Mouse (Mus musculus) Patski (cell line): ENCODE results near the gene Polr2l. TPM values are rescaled to one million over a fixed set of nuclear protein-coding genes. Genes with fewer than 3 reads are reported as not detected.

Experiments used
- ATAC-seq: fragments of 100-300 bp; one replicate; pipeline ENCODE4 v1.8.0; 2021
- CTCF ChIA-PET: fragments of 350-600 bp; sonication (Branson Sonifier 250); formaldehyde crosslinking; loops from one replicate; lab custom pipeline; 2022; ENCODE audit warnings: inconsistent platforms; lab: Charles Lee
- POLR2A ChIA-PET: fragments of 350-600 bp; sonication (Branson Sonifier 250); formaldehyde crosslinking; loops from one replicate; lab custom pipeline; 2022; ENCODE audit warnings: antibody characterized with exemption, inconsistent platforms; lab: Charles Lee
- DNase-seq: peaks from one replicate; pipeline ENCODE4 v3.0.0-alpha.2; 2011; ENCODE audit warnings: low read depth, low spot score
- H3K27me3 ChIP-seq: fragments of 371-371 bp; one replicate; pipeline ENCODE4 v1.5.1; 2021
- CTCF ChIP-seq: fragments of 100-300 bp; IDR thresholded peaks from one replicate; pipeline ENCODE4 v1.5.1; 2021
- in situ Hi-C: fragments of 300-500 bp; cut with MboI; formaldehyde crosslinking; loops from 3 replicates; pipeline ENCODE4 v1.11.1; 2018; ENCODE audit warnings: low pct_unique_long_range_greater_than_20kb, mixed read lengths
- polyA plus RNA-seq: library from polyadenylated mRNA; unstranded; gene quantifications from one replicate; pipeline ENCODE4 v1.2.3, GENCODE M21; 2021

The Polr2l gene
- polyA plus RNA-seq, 1 experiment from 2014 or later = 55.2 TPM

DNA sequence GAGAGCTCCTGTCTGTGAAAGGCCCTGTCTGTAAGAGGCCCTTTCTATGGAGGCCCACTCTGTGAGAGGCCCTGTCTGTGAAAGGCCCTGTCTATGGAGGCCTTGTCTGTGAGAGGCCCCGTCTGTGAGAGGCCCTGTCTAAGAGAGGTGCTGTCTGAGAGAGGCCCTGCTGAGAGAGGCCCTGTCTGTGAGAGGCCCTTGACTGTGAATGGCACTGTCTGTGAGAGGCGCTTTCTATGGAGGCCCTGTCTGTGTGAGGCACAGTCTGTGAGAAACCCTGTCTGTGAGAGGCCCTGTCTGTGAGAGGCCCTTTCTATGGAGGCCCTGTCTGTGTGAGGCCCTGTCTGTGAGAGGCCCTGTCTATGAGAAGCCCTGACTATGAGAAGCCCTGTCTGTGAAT is 31.3 kb upstream of the Polr2l start:
- DNase-seq (no peak), ATAC-seq (no peak)
- no peaks in the 10 kb centered on the region for H3K27me3 ChIP-seq
- POLR2A ChIA-PET = no interaction called here
- in situ Hi-C loops = no loop called here
- CTCF ChIA-PET = no interaction called here
- TF ChIP-seq CTCF = no peak

DNA sequence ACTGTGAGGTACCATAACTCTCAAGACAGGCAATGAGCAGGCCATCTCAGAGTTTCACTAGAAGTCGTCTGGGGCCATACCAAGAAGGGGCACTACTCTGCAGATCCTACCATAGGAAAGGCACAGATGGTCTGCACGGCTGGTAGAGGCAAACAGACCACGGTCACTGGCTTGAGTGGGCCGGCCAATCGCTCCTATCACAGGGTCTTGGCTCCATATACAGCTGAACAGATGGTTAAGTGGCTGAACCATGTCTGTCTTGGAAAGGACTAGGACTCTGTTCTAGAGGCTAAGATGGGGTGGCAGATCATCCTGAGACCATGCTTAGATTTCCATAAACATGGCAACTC is 27.6 kb upstream of the Polr2l start:
- POLR2A ChIA-PET = no interaction called here
- no peaks in the 10 kb centered on the region for H3K27me3 ChIP-seq
- CTCF ChIA-PET = interaction anchor here (1.0 to 1.8 kb wide), 4 partner anchors 11 to 168 kb away, joined by 3 read pairs; no protein-coding TSS in a partner anchor
- DNase-seq = no peak
- in situ Hi-C loops = no loop called here
- no peak for TF ChIP-seq CTCF
- ATAC-seq = no peak

DNA sequence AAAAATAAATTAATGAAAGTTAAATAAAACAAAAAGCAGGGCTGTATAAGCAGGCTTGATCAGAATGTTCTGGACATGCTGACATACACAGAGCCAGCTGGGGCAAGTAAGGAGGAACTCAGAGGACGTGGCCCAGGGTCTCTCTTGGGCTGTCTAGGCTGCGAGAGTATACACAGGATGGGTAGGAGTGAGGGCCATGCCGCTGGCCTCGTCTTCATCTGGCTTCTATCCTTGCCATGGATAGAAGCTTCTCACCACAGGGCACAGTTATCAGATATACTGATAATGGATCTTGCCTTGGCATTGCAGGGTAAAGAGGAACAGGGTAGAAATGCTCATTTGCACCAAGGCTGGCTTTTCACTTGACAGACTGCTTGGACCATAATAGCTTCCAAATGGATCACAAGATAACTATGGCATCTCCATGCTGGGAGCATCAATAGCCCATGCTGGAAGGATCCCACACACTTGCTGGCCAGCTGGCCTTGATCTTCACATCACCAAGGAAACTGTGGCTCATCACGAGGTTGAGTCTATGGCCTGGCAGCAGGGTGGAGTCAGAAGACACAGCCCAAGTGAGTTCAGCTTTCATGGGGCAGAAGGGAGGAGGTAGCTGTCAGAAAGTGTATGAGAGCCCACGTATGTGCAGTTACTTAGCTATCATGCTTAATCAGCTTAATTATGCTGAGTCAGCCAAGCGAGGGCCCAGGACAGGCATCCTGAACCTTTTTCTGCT is 27.1 kb upstream of the Polr2l start:
- H3K27me3 ChIP-seq = no peaks in the 10 kb centered on the region
- no peak for TF ChIP-seq CTCF
- in situ Hi-C loops = no loop called here
- ChIA-PET POLR2A (no interaction called here), CTCF (interaction anchor here (1.0 to 1.2 kb wide), 3 partner anchors 11 to 21 kb away, joined by 3 read pairs; no protein-coding TSS in a partner anchor)
- DNase-seq = no peak
- ATAC-seq = no peak

DNA sequence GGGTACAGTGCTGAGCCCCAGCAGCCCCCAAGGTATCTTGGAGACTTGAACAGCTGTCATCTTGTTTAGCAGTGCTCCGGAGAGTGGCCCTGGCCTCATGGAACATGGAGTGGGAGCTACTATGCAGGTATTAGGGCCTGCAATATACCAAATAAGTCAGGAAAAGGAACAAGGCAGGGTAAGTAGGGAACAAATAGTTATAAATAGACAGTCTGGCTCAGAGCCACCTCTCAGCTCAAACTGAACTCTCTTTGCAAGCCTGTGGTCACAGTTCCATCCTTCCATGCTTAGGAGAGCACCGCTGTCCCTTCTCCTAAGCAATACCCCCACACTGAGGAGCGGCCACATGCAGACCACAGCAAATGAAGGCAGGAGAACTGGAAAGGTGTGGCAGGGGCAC is 22.7 kb upstream of the Polr2l start:
- ATAC-seq = no peak
- no peak for DNase-seq
- in situ Hi-C loops = no loop called here

DNA sequence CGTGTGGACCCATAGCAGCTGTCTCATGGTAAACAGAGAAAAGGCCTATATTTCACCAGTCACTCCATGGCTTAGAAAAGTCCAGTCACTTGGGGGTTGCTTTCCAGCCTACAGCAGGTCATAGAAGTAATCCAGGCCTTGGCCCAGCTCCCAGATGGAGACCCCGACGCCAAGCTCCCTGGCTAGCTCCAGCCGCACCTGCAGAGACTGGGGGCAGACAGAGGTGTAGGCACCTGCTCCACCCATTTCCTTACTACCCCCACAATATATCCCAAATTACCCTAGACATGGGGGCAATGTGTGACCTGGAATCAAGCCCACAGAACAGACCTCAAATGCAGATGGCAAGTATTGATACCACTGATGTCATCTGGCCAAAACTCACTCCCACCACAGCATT is 21.0 kb upstream of the Polr2l start:
- CTCF ChIA-PET = interaction anchor here (1.3 kb wide), 1 partner anchor 30 kb away, joined by 4 read pairs; no protein-coding TSS in a partner anchor
- in situ Hi-C loops = no loop called here
- H3K27me3 ChIP-seq = no peaks in the 10 kb centered on the region

More for the DNA sequence above, 22.7 kb upstream of the Polr2l start:
- ChIA-PET CTCF (interaction anchor here (1.1 kb wide), 1 partner anchor 17 kb away, joined by 3 read pairs; no protein-coding TSS in a partner anchor), POLR2A (no interaction called here)
- H3K27me3 ChIP-seq = no peaks in the 10 kb centered on the region
- TF ChIP-seq CTCF = no peak

DNA sequence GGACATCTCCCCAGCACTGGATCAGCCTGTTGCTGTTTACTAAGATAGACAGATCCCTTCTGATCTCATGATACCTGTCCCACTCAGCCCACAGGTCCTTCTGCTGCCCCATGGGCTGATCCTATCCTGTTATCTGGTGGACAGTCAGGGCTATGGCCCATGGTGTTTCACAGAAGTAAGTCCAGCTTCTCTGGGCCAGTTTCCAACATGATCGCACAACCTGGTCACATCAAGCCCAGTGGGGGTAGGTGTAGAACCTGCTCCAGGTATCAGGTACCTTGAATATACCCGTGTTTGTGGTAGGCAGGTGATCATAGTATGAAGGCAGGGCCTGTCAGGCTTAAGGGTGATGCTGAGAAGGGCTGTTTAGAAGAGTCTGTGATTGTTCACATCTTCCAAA is 20.4 kb upstream of the Polr2l start:
- TF ChIP-seq CTCF = no peak
- ChIA-PET CTCF (interaction anchor here (1.3 kb wide), 1 partner anchor 31 kb away, joined by 4 read pairs; no protein-coding TSS in a partner anchor), POLR2A (interaction anchor here (1.5 kb wide), 1 partner anchor 10 kb away, joined by 4 read pairs; no protein-coding TSS in a partner anchor)
- DNase-seq (no peak), ATAC-seq (no peak)
- no peaks in the 10 kb centered on the region for H3K27me3 ChIP-seq
- in situ Hi-C loops = no loop called here

More for the DNA sequence above, 21.0 kb upstream of the Polr2l start:
- TF ChIP-seq CTCF = no peak
- DNase-seq (no peak), ATAC-seq (no peak)
- POLR2A ChIA-PET = no interaction called here

DNA sequence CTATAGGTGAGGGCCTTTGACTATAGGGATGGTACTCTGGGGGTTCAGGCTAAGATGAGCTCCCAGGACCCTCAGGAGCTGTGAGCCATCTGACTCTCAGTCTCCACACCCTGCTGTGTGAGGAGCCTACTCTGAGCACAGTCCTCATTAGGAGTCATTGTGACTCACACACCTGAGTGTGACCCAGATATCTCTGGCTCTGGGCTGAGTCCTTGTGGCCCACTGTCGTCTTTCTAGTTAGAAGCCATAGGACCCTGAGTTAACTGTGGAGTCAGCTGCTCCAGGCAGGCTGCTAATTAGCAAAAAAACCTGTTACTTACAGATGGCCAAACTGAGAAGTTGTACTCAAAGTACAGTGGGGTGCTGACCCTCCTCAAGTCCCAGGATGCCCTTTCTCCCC is 18.8 kb upstream of the Polr2l start:
- no peak for TF ChIP-seq CTCF
- in situ Hi-C loops = no loop called here
- H3K27me3 ChIP-seq = no peaks in the 10 kb centered on the region
- CTCF ChIA-PET = no interaction called here
- DNase-seq = no peak
- ATAC-seq = no peak
- POLR2A ChIA-PET = interaction anchor here (1.0 to 1.1 kb wide), 2 partner anchors 13 to 21 kb away, joined by 3 read pairs; no protein-coding TSS in a partner anchor

GRCm38 (mm10) chr7:141492738-141493137 is 17.8 kb upstream of the Polr2l start:
- H3K27me3 ChIP-seq = no peaks in the 10 kb centered on the region
- ATAC-seq = no peak
- no peak for DNase-seq
- CTCF ChIA-PET = no interaction called here
- in situ Hi-C loops = no loop called here
- no peak for TF ChIP-seq CTCF
- POLR2A ChIA-PET = no interaction called here

DNA sequence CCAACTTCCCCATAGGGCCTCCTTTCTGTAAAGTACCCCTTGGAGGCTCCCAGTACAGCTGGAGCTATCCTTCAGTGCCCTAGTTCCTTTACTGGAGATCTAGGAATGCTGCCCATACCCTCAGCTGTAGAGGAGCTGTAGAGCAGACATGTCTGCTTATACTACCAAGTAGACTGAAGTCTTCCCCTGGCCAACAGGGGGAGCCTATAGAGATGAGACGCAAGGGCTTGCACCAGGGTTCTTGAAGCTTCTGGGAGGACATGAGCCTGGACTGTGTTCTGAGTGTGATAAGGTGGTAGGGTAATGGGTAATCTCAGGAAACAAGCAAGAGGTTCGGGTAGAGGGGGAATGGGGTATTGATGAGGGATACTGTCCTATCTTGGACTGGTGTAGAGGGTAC is 16.2 kb upstream of the Polr2l start:
- TF ChIP-seq CTCF = no peak
- DNase-seq (no peak), ATAC-seq (no peak)
- no peaks in the 10 kb centered on the region for H3K27me3 ChIP-seq
- ChIA-PET POLR2A (interaction anchor here (1.1 kb wide), 1 partner anchor 14 kb away, joined by 3 read pairs; no protein-coding TSS in a partner anchor), CTCF (interaction anchor here (1.0 to 1.1 kb wide), 3 partner anchors 11 to 33 kb away, joined by 3 to 4 read pairs (median 3); no protein-coding TSS in a partner anchor)
- in situ Hi-C loops = no loop called here

DNA sequence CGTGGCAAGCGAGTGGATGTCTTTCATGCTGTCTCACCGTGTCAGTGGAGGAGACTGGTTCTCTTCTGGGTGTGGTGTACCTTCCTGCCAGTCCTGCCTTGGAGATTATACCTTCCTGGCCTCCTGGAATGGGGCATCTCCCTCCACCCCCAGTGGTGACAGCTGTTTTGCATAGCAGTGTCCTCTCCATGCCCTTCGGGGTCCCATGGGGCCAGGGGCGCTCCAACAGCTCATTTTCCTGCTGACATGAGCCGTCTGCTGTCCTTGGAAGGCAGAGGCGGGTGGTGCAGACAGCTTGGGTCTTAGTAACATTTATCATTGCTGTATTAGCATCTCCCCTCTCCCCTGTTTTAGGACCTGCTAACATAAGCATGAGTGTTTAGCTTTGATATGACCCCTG is 12.2 kb upstream of the Polr2l start:
- in situ Hi-C loops = no loop called here

GRCm38 (mm10) chr7:141486239-141486638 is 11.3 kb upstream of the Polr2l start:
- no peaks in the 10 kb centered on the region for H3K27me3 ChIP-seq
- TF ChIP-seq CTCF = no peak
- POLR2A ChIA-PET = interaction anchor here (1.1 to 2.0 kb wide), 2 partner anchors 8 to 9 kb away, joined by 3 to 4 read pairs; no protein-coding TSS in a partner anchor
- ATAC-seq (no peak), DNase-seq (no peak)
- in situ Hi-C loops = no loop called here
- CTCF ChIA-PET = interaction anchor here (1.5 kb wide), 1 partner anchor 96 kb away, joined by 3 read pairs; no protein-coding TSS in a partner anchor

More for the DNA sequence above, 12.2 kb upstream of the Polr2l start:
- no peak for TF ChIP-seq CTCF
- ATAC-seq (no peak), DNase-seq (no peak)
- H3K27me3 ChIP-seq = no peaks in the 10 kb centered on the region
- POLR2A ChIA-PET = interaction anchor here (0.6 to 1.1 kb wide), 3 partner anchors 10 to 28 kb away, joined by 3 to 4 read pairs (median 3); no protein-coding TSS in a partner anchor
- CTCF ChIA-PET = interaction anchor here (1.5 kb wide), 1 partner anchor 10 kb away, joined by 4 read pairs; no protein-coding TSS in a partner anchor
